Mouse (Mus musculus): Measurements from ENCODE around the gene Ccdc8.

DNA sequence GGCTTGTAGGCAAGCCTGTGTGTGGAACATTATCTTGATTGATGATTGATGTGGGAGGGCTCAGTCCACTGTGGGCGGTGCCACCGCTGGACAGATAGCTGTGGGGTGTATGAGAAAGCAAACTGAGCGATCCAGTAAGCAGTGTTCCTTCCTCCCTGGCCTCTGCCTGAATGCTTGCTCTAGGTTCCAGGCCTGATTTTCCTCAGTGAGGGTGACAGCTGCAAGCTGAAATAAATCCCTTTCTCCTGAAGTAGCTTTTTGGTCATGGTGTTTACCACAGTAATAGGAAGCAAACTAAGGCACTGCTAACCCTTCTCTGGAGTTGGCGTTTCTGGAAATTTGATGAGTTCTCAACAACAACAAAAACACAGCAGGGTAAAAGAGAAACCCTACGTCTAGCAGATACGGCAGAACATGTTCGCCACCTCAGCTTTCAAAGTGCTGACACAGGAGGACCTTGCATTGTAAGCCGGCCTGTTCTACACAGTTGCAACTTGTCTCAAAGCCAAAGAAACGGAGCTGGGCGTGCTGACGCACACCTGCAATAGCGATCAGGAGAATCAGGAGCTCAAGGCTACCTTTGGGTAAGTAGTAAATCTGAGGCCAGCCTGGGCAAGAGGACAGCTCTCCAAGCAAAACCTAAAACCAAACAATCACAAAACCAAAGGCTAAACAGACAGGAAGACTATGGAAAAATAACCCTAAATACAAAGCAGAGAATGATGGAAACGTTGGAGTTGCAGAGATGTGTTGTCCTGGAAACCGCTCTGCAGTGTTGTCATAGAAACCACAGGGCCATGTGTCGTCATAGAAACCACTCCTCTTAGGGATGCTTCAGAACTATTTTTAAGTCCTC is 35.9 kb upstream of the Ccdc8 start:
- no peak for TF ChIP-seq CTCF (IDR thresholded peaks at IDR 0.05; ENCODE audit: borderline replicate concordance, insufficient read depth, low read depth, low read length)
- no peak for TF ChIP-seq POLR2A (IDR thresholded peaks at IDR 0.05; ENCODE audit: borderline replicate concordance, insufficient read depth, low read length)
